Mouse (Mus musculus): ENCODE measurements around the gene Herc3.

DNA sequence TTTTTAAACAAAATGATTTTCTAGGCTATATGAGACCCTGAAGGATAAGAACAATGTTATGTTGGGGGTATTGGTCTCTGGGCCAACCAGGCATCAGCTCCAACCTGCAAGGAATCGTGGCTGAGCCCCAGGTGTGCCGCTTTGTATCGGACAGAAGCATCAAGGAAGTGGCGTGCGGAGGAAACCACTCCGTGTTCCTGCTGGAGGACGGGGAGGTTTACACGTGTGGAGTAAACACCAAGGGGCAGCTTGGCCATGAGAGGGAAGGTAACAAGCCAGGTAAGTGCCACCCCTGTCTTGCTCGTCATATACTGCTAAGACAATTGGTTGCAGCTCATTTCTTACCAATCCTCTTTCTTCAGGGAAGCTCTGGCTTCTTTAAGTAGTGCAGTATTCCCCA, 12.3 kb downstream of the Herc3 start:
- TF ChIP-seq CTCF (IDR thresholded peaks at IDR 0.05; ENCODE audit: low read depth, low read length): no peak
- TF ChIP-seq POLR2A (IDR thresholded peaks at IDR 0.05; ENCODE audit: borderline replicate concordance, low read depth, low read length): no peak

Measured in bone marrow macrophage, adult 2 months (primary cell).